Mouse (Mus musculus): ENCODE data around the gene Frmd4a.

DNA sequence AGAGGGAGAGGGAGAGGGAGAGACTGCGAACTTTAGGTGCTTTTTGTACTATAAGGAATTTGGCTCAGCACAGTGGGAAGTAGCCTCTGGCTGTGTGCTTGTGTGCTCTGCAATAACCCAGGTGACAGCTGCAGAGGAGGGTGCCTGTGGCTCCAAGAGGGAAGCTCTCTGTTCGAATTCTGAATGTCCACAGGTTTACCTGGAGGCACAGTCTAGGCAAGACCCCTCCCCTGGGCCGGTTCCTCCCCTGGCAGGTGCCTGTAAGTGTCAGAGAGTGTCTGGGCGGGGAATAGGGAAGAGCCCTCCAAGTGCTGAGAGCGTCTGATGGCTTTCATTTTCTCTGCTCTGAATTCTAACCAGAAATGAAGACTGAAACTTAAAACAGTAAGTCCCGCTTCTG lies 371.8 kb downstream of the Frmd4a start:
- TF ChIP-seq FLI1 (IDR thresholded peaks at IDR 0.05; ENCODE audit: low read length) (no peak), GATA1 (IDR thresholded peaks at IDR 0.05; ENCODE audit: borderline replicate concordance, low read length) (no peak)
